Mouse (Mus musculus): ENCODE data around the gene Slc25a45. TPM values are rescaled to one million over a fixed set of nuclear protein-coding genes. Genes with fewer than 3 reads are reported as not detected.

The Slc25a45 gene
- polyA plus RNA-seq, 1 experiment from 2014 or later, result 5.6 TPM

DNA sequence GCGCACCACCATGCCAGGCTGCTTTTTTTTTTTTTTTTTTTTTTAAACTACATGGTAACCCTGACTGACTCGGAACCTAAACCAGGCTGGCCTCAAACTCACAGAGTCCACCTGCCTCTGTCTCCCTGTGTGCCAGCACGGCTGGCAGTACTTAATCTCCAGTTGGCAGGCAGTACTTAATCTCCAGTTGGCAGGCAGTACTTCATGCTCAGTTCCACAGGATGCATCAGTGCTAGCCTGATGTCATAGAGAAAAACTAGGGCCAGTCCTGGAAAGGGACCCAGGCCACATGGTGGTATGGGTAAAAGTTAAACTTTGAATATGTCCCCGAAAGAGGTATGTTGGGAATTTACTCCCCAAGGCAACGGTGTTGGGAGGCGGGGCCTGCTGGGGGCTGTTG is 50.5 kb downstream of the Slc25a45 start:
- no peaks in the 10 kb centered on the region for H3K9me3 ChIP-seq
- H3K27me3 ChIP-seq, result no peaks in the 10 kb centered on the region
- no peak overlapping the region for H3K9ac ChIP-seq
- no peak overlapping the region for H3K4me2 ChIP-seq
- peaks cover 52% of the 10 kb centered on the region for H3K4me1 ChIP-seq
- no peak for ATAC-seq (ENCODE audit: borderline replicate concordance, extremely low read depth, low FRiP score, low TSS enrichment)
- WGBS, result 61% methylated on average over 6 of the region's 6 CpGs
- no peak overlapping the region for H3K4me3 ChIP-seq
- no peaks in the 10 kb centered on the region for H3K36me3 ChIP-seq
- no peak overlapping the region for H3K27ac ChIP-seq

DNA sequence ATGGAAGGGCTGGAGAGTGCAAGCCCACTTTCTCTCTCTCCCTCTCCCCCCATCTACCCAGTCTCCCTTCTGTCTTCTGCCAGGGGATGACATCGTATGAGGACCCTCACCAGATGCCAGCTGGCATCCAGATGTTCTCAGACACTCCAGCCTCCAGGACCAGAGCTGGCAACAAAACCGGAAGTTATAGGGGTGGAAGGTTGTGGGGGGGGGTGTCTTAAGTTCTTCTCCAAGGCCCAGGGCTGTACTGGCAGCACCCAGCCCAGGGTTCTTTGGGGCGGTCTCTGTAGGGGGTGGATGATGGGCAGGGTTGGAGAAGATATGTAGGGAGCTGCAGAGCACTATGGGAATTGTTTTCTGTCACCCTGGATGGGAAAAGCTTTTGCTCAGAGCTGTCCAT is 50.9 kb downstream of the Slc25a45 start:
- Histone ChIP-seq H3K9me3 (no peaks in the 10 kb centered on the region), H3K4me1 (peaks cover 50% of the 10 kb centered on the region), H3K27me3 (no peaks in the 10 kb centered on the region), H3K4me2 (no peak overlapping the region), H3K36me3 (no peaks in the 10 kb centered on the region), H3K9ac (no peak overlapping the region), H3K27ac (peak overlapping the region; percentile 78), H3K4me3 (no peak overlapping the region)
- 40% methylated on average over 3 of the region's 3 CpGs for WGBS
- ATAC-seq (ENCODE audit: borderline replicate concordance, extremely low read depth, low FRiP score, low TSS enrichment), result no peak

DNA sequence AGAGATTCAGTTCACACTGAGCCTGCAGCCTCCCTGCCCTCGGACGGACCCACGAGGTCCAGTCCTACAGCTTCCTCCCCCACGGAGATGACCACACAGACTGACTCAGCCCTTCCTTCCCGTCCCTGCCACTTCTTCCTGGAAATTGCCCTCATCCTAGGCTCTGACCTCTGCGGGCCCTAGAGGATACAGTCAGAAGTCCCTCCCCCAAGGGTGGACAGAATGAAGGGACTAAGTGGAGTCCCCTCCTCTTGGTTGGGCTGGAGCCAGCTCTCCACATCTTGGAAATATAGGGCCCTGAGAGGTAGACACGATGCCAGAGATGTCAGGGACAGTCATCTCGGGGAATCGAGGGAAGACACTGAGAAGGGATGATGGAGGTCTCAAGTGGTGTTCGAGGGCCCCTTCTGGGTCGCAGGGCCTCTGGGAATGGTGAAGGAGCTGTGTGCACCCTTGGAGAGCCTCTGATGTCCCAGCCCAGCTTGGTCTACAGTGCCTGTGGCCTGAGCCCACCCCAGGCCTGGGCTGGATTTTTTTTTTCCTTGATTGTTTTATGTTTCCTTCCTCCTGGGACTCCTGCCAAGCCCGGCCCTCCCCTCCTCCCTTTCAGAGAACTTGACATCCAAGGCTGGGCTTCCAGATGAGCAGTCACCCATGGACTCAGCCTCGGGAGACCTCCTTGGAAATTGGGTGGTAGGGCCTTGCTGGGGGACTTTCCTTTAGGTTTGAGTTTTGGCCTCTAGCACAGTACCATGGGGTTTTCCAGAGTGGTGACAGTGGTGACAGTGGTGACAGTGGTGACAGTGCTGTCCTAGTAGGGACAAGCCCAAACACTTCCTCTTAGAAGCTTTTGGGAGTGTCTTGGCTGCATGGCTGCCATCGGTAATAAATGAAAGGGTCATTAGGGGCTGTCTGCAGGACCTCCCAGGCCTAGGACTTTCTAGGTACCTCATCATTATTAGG is 52.3 kb downstream of the Slc25a45 start:
- H3K4me1 ChIP-seq, result peaks cover 49% of the 10 kb centered on the region
- peak overlapping the region; percentile 6; the same call in 1 of the 2 replicates for H3K4me2 ChIP-seq
- WGBS, result 27% methylated on average over 14 of the region's 14 CpGs
- no peaks in the 10 kb centered on the region for H3K27me3 ChIP-seq
- H3K9ac ChIP-seq, result no peak overlapping the region
- no peak overlapping the region for H3K4me3 ChIP-seq
- no peaks in the 10 kb centered on the region for H3K9me3 ChIP-seq
- ATAC-seq (ENCODE audit: borderline replicate concordance, extremely low read depth, low FRiP score, low TSS enrichment), result peak; percentile 70
- no peaks in the 10 kb centered on the region for H3K36me3 ChIP-seq
- H3K27ac ChIP-seq, result peak overlapping the region; percentile 78

DNA sequence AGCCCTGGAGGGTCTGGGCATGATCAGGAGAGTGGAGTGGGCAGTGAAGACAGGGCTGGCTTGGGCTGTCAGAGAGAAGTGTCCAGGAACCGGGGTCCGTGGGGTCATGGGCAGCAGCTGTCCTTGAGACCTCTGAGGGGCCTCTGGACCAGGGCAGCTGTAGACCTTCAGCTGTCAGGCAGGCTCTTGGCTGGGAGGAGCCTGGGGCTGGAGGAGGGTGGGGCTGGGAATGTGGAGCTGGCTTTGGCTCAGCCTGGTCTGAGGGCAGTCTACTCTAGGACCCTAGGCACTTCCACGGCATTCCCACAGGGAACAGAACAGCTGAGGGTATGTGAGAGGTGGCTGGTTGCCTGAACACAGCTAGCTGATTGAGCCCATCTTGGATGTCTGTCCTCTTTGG is 57.7 kb downstream of the Slc25a45 start:
- no peak overlapping the region for H3K4me3 ChIP-seq
- no peaks in the 10 kb centered on the region for H3K27me3 ChIP-seq
- no peaks in the 10 kb centered on the region for H3K9me3 ChIP-seq
- no peak overlapping the region for H3K9ac ChIP-seq
- peak overlapping the region; percentile 80 for H3K27ac ChIP-seq
- 24% methylated on average over 3 of the region's 3 CpGs for WGBS
- H3K36me3 ChIP-seq, result 0 out of 2 replicates have a peak, but pooled peaks cover 3% of the 10 kb centered on the region
- H3K4me1 ChIP-seq, result peaks cover 54% of the 10 kb centered on the region
- ATAC-seq (ENCODE audit: borderline replicate concordance, extremely low read depth, low FRiP score, low TSS enrichment), result peak; percentile 89
- peak overlapping the region; percentile 30 for H3K4me2 ChIP-seq

Other genes starting within 250 kb of the Slc25a45 start
- 52.7 and 53.8 TPM in 2 replicates for gene Rela, start 240.3 kb upstream of the Slc25a45 start, polyA plus RNA-seq (2015; fragmentation: Nextera tagmentation; extraction: Ambion mirVana)
- gene Sipa1, start 214.1 kb upstream of the Slc25a45 start, polyA plus RNA-seq (2015; fragmentation: Nextera tagmentation; extraction: Ambion mirVana), result 44.7 and 48.0 TPM in 2 replicates
- 44.1 and 45.2 TPM in 2 replicates for gene Map3k11, start 189.1 kb upstream of the Slc25a45 start, polyA plus RNA-seq (2015; fragmentation: Nextera tagmentation; extraction: Ambion mirVana)
- gene Pcnx3, start 188.9 kb upstream of the Slc25a45 start, polyA plus RNA-seq (2015; fragmentation: Nextera tagmentation; extraction: Ambion mirVana), result 18.2 and 20.9 TPM in 2 replicates
- gene Kcnk7, start 173.4 kb upstream of the Slc25a45 start, polyA plus RNA-seq (2015; fragmentation: Nextera tagmentation; extraction: Ambion mirVana), result 0.69 TPM in 1 of 2 replicates, not detected in the other
- 23.6 and 24.5 TPM in 2 replicates for gene Ehbp1l1, start 151.5 kb upstream of the Slc25a45 start, polyA plus RNA-seq (2015; fragmentation: Nextera tagmentation; extraction: Ambion mirVana)
- 105 and 108 TPM in 2 replicates for gene Fam89b, start 148.2 kb upstream of the Slc25a45 start, polyA plus RNA-seq (2015; fragmentation: Nextera tagmentation; extraction: Ambion mirVana)
- 47.2 and 54.9 TPM in 2 replicates for gene Ltbp3, start 136.9 kb upstream of the Slc25a45 start, polyA plus RNA-seq (2015; fragmentation: Nextera tagmentation; extraction: Ambion mirVana)
- gene Scyl1, start 106.4 kb upstream of the Slc25a45 start, polyA plus RNA-seq (2015; fragmentation: Nextera tagmentation; extraction: Ambion mirVana), result 76.1 and 83.6 TPM in 2 replicates
- 50.7 and 53.0 TPM in 2 replicates for gene Frmd8, start 2.5 kb upstream of the Slc25a45 start, polyA plus RNA-seq (2015; fragmentation: Nextera tagmentation; extraction: Ambion mirVana)
- 3.2 and 3.6 TPM in 2 replicates for gene Tigd3, start 16.3 kb downstream of the Slc25a45 start, polyA plus RNA-seq (2015; fragmentation: Nextera tagmentation; extraction: Ambion mirVana)
- 142 and 147 TPM in 2 replicates for gene Dpf2, start 35.2 kb downstream of the Slc25a45 start, polyA plus RNA-seq (2015; fragmentation: Nextera tagmentation; extraction: Ambion mirVana)
- gene Cdc42ep2, start 47.0 kb downstream of the Slc25a45 start, polyA plus RNA-seq (2015; fragmentation: Nextera tagmentation; extraction: Ambion mirVana), result 12.0 and 14.1 TPM in 2 replicates
- gene Pola2, start 86.4 kb downstream of the Slc25a45 start, polyA plus RNA-seq (2015; fragmentation: Nextera tagmentation; extraction: Ambion mirVana), result 72.3 and 75.3 TPM in 2 replicates
- gene Slc22a20, start 108.3 kb downstream of the Slc25a45 start, polyA plus RNA-seq (2015; fragmentation: Nextera tagmentation; extraction: Ambion mirVana), result not detected in 2 replicates
- 8.8 and 11.6 TPM in 2 replicates for gene Capn1, start 138.1 kb downstream of the Slc25a45 start, polyA plus RNA-seq (2015; fragmentation: Nextera tagmentation; extraction: Ambion mirVana)
- gene Syvn1, start 168.8 kb downstream of the Slc25a45 start, polyA plus RNA-seq (2015; fragmentation: Nextera tagmentation; extraction: Ambion mirVana), result 24.3 and 25.8 TPM in 2 replicates
- 75.8 and 76.2 TPM in 2 replicates for gene Mrpl49, start 180.0 kb downstream of the Slc25a45 start, polyA plus RNA-seq (2015; fragmentation: Nextera tagmentation; extraction: Ambion mirVana)
- gene Fau, start 180.0 kb downstream of the Slc25a45 start, polyA plus RNA-seq (2015; fragmentation: Nextera tagmentation; extraction: Ambion mirVana), result 709 and 773 TPM in 2 replicates
- gene Znhit2, start 183.4 kb downstream of the Slc25a45 start, polyA plus RNA-seq (2015; fragmentation: Nextera tagmentation; extraction: Ambion mirVana), result 33.5 and 33.8 TPM in 2 replicates
- 10.4 and 13.9 TPM in 2 replicates for gene Tm7sf2, start 190.6 kb downstream of the Slc25a45 start, polyA plus RNA-seq (2015; fragmentation: Nextera tagmentation; extraction: Ambion mirVana)
- 71.6 and 77.5 TPM in 2 replicates for gene Vps51, start 199.4 kb downstream of the Slc25a45 start, polyA plus RNA-seq (2015; fragmentation: Nextera tagmentation; extraction: Ambion mirVana)
- gene Tmem262, start 202.2 kb downstream of the Slc25a45 start, polyA plus RNA-seq (2015; fragmentation: Nextera tagmentation; extraction: Ambion mirVana), result not detected in 2 replicates
- gene Gm28374, start 204.4 kb downstream of the Slc25a45 start, polyA plus RNA-seq (2015; fragmentation: Nextera tagmentation; extraction: Ambion mirVana), result 1.1 and 1.5 TPM in 2 replicates
- gene Zfpl1, start 207.1 kb downstream of the Slc25a45 start, polyA plus RNA-seq (2015; fragmentation: Nextera tagmentation; extraction: Ambion mirVana), result 74.0 and 78.4 TPM in 2 replicates
- 47.2 and 48.1 TPM in 2 replicates for gene Cdca5, start 207.2 kb downstream of the Slc25a45 start, polyA plus RNA-seq (2015; fragmentation: Nextera tagmentation; extraction: Ambion mirVana)
- 0.21 and 0.26 TPM in 2 replicates for gene AC131692.1, start 216.6 kb downstream of the Slc25a45 start, polyA plus RNA-seq (2015; fragmentation: Nextera tagmentation; extraction: Ambion mirVana)
- gene Naaladl1, start 228.0 kb downstream of the Slc25a45 start, polyA plus RNA-seq (2015; fragmentation: Nextera tagmentation; extraction: Ambion mirVana), result 0.34 and 0.41 TPM in 2 replicates
- gene Sac3d1, start 240.8 kb downstream of the Slc25a45 start, polyA plus RNA-seq (2015; fragmentation: Nextera tagmentation; extraction: Ambion mirVana), result 48.6 and 49.8 TPM in 2 replicates